Mouse (Mus musculus): ENCODE results near the gene Cbfa2t2.

DNA sequence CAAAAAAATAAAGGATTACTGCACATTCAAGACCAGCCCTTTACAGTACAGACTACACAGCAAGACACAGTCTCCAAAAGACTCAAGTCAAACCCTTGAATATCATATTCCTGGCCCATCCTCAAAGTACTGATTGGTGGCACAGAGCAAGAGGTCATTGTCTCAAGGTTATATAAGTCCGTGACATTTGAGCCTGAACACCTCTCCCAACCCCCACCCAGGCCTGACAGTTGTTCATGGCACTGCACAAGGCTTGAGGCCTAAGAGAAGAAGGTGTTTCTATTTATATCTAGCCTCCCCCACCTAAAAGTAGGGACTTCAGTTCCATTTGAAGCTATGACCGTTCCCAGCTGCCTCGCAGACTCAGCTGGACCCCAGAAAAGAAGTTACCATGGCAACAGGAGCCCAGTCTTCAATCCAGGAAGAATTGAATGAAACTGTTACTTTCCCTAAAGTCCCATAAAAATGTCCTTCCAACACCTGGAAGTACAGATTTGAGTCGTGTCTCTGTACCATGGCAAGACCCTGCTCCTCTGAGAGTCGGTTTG is 30.8 kb upstream of the Cbfa2t2 start:
- TF ChIP-seq CTCF (IDR thresholded peaks at IDR 0.05; ENCODE audit: borderline replicate concordance, insufficient read depth, low read length) (no peak), POLR2A (IDR thresholded peaks at IDR 0.05; ENCODE audit: low read depth, low read length) (no peak)
